Mouse (Mus musculus) c-Kit-negative CD71-positive TER-119-positive erythroid progenitor cells, embryonic 14.5 days (primary cell): ENCODE data around the gene Gm21992.

Experiments
- DNase-seq: peaks from one replicate; pipeline ENCODE4 v3.0.0-alpha.2; 2013; ENCODE audit warnings: low read depth, low spot score

Gene Gm21992

DNA sequence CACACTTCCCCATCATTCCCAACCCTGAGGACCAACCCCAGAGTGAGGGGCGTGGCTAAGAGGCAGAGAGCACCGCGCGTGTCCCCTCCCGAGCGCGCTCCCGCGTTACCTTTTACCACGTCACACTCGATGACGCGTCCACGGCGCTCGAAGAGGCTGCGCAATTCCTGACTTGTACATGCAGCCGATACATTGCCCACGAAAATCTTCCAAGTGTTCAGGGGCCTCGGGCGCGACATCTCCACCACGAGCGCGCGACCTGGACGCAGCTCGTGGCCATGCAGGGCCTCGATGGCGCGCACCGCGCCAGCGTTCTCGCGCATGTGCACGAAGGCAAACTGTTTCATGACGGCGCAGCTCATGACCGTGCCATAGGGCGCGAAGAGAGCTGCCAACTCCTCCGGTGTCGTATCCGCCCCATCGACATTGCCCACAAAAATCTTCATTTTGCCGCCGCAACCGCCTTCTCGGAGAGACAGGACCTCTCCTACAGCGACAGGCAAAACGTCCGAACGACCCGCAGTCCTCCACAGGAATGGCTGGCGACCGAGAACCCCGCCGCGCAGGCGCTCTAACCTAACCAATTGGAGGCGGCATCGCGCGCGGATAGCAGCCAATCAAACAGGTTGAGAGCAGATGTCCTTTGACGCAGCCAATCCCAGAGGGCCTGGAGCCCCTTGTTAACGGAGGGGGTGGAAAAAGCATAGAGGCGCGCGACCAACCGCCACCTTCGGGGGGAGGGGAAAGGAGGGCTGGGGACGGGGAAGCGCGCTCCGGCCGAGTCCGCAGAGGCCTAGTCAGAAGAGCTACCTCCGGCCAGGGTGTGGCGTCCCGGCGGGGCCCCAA is at the start of gene Gm21992, which contains the start of gene Rbm14:
TSS of gene Gm21992 (minus strand) at position 550 of the 846 bp plus-strand sequence.
TSS of gene Rbm14 (minus strand) at position 572 of the 846 bp plus-strand sequence.
- DNase-seq: peak; percentile 95

- peak; percentile 80 for DNase-seq
Measured at GRCm38 (mm10) chr19:4859081-4859480, 47.7 kb upstream of the Gm21992 start.

GRCm38 (mm10) chr19:4855951-4856350 is 44.5 kb upstream of the Gm21992 start:
- no peak for DNase-seq

DNA sequence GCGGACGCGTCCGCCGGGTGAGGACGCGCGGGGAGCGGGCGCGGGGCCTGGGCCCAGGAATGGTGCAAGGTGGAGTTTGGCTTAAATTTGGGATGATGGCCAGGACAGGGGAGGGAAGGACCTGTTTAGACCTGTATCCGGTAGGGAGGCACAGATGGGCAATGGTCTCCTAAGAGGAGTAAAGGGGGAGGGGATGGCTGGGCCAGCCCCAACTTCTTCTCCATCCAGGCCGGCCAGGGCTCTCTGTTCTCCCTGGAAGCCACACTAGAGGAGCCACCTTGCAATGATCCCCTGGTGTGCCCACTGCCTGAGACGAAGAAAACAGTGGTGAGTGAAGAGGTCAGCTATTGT is 44.0 kb upstream of the Gm21992 start:
- DNase-seq: no peak

DNA sequence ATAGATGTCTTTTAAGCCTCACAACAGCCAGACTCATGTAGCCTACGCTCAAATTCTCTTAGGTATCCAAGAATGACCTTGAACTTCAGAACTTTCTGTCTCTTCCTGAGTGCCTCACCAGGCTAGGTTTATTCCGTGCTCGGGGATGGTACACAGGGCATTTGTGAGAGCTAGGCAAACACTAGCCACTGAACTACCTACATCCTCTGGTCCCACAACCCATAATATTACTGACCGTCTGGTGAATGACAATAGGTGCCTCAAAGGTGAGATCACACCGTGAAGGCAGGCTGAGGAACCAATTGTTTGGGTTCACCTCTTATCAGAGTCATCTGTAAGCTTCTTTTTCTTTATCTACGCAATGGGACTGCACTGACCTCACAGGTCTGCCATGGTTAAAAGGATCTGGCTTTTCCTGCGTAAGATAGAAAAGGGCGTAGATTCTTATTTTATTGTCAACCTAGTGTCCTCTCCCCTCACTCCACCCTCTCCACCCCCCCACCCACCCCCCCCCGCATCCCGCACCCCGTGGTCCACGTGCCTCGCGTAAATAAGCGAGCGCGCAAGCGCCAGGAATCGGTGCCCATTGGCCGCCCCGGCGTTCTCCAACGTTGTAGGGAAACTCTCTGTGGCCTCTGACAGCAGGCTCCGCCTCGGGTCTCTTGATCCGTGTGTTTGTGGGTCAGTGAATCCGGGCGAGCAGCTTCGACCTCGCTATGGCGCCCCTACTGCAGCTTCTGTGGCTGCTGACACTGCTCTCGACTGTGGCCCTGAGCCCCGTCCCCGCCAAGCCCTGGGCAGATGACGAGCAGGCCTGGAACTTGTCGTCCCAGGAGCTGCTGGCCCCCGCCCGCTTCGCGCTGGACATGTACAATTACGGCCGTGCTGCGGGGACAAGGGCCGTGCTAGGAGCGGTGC is 43.4 kb upstream of the Gm21992 start, which contains the start of gene Ctsf:
TSS of gene Ctsf (plus strand) at position 579 of the 918 bp plus-strand sequence.
- DNase-seq: no peak

DNA sequence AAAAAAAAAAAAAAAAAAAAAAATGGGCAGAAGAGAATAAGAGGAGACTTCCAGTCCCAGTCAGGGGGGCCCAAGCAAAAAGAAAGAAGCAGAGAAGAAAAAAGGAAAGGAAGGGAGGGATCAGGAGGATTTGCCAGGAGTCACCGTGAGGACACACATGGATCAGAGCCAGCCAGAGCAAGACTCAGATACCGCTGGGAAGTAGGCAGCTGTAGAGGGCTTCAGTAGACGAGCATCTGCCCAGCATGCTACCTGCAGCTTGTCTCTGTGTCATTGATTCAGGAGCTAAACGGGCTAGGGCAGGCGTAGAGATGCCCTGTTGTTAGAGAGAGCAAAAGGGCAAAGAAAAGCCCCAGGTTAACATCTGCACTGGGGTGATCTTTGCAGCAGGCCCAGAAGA is 38.9 kb upstream of the Gm21992 start:
- DNase-seq: no peak

DNA sequence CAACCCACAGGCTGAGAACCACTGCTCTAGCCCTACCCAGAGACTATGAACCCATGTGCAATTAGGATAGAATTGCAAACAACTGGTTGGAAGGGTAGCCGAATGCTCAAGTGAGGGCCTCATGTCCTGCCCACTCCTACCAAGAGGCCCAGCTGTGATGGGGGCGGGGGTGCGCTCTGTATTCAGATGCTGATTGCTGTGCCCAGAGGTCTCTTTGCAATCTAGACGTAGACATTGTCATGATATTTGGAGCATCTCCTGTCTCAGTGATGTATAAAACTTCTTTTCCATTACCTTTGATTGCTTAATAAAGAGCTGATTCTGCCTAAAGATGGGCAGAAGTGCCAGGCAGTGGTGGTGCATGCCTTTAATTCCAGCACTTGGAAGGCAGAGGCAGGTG is 38.4 kb upstream of the Gm21992 start:
- no peak for DNase-seq

DNA sequence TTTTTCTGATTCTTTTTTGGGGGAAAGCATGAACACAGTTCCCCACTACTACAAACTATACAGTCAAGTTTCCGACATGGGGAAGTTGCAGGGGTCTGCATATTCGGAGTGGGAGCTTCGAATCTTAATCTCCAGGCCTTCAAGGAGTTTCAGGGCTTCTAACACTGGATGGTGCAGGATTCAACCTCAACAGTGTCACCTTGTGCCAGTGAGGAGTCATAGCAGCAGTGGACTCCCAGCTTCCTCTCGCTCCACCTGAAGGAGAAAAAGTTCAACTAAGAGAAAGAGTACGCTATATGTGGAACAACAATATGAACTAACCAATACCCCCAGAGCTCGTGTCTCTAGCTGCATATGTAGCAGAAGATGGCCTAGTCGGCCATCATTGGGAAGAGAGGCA is 36.1 kb upstream of the Gm21992 start:
- DNase-seq: no peak

DNA sequence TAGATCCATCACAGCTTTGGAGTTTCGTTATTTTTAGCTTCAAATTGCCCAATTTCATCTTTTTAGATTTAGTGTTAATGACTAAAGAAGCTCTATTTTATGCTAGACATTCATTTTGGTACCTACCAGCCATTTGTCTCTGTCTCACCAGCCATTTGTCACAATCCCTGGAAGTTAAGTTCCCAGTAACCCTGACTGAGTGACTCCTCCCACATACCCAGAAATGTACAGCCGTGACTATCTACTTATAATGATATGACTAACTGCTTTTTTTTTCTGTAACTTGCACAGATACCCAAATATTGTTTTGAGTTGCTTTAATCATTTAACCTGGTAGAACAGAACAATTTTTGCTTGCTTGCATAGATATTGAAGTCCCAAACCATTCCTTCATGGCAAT is 34.4 kb upstream of the Gm21992 start:
- no peak for DNase-seq

- DNase-seq: no peak
Measured at GRCm38 (mm10) chr19:4842611-4843010, 31.2 kb upstream of the Gm21992 start.

- DNase-seq: no peak
Measured at GRCm38 (mm10) chr19:4840848-4841247, 29.4 kb upstream of the Gm21992 start.

GRCm38 (mm10) chr19:4839149-4839548 is 27.7 kb upstream of the Gm21992 start, which contains the start of the genes Ccs and Ccdc87:
Ccs (minus strand) TSS chr19:4839332.
Ccdc87 (plus strand) TSS chr19:4839366.
- DNase-seq: peak; percentile 93

DNA sequence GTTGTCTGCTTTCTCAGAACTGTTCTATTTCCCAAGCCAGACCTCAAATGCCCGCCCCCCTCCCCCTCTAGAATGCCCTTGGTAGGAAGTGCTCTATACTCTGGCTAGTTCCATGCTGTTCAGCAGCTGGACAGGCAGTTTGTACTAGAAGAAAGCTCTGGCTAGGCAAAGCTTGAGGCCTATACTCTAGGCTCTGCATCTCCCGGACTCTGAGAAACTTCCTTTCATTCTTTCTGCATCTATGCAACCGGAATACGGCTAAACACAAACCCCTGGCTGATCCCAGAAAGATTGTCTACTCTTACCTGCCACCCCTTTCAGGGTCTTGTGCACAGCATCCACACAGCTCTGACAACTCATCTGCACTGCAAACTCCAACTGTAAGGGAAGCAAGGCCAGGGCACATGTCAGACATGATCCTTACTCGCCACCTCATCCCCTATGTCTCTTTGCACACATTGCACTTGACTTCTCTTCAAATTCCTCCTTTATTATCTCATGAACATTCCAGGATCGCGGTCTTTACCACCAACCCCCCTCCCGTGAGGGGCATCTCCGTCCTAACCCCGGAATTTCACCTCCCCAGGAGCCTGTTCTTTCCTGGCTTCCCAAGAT is 27.2 kb upstream of the Gm21992 start:
- no peak for DNase-seq

GRCm38 (mm10) chr19:4837049-4837448 is 25.6 kb upstream of the Gm21992 start:
- DNase-seq: no peak

DNA sequence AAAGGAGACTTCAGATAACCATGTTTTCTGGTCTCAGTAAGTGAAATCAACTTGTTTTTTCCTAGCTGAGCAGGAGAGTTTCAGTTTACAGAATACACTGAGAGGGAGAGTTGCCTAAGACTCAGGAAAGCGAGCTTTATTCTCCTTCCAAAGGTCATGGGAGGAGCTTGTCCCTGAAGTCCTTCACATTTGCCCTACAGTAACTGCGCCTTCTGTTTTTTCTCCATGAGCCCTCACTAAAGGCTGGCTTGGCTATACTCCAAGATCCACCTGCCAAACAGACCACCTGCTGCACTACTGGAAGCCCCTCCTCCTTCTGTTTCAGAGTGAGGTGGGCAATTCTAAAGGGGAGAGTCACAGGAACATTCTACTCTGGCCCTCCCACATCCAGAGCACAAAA is 24.7 kb upstream of the Gm21992 start:
- no peak for DNase-seq

DNA sequence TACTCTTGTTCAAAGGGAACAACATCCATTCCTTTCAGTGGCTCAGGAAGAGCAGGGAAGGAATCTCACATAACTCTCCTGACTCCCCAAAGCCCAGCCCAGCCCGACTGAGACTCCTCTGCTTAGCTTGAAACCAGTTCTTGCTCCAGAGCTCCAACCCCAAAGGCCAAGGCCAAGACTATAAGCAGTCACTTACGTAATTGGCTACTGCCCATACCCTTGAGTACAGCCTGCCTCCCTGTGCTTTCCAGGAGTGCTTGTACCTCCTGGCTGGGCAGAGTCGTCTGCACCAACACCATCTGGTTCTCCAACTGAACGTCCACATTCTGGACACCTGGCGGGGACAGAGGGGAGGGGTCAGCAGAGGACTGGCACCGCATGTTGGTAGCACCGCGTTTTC is 22.6 kb upstream of the Gm21992 start:
- DNase-seq: no peak

GRCm38 (mm10) chr19:4829156-4829555 is 17.7 kb upstream of the Gm21992 start:
- DNase-seq: no peak

DNA sequence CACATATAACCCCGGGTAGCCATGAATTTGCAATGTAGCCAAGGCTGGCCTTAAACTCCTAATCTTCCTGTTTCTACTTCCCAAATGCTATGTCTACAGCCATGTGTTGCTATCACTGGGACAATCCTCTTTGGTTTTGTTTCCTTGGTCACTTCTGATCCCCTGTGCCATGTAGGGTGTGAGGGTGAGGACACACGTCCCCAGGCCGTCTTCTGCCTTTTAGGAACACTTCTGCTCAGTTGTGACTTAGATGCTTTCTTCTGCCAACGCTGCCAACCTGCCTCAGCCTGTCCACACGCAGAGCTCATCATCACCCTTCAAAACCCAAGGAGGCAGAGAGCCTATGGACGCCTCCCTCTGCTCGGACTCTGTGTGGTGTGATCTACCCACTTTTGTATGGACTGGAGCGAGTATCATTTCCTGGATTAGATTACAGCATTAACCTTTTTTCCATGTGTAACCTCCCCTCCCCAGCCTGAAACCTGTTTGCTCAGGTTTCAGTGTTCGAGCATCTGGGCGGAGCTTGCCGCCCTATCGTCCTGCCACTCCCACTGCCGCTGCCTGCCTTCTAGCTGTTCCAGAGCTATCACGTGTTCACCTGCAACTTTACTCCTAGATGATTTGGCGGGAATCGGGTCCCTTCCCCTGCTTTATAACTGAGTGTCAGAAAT is 17.2 kb upstream of the Gm21992 start:
- no peak for DNase-seq

- DNase-seq: no peak
Measured at GRCm38 (mm10) chr19:4820678-4821303, 9.4 kb upstream of the Gm21992 start.

DNA sequence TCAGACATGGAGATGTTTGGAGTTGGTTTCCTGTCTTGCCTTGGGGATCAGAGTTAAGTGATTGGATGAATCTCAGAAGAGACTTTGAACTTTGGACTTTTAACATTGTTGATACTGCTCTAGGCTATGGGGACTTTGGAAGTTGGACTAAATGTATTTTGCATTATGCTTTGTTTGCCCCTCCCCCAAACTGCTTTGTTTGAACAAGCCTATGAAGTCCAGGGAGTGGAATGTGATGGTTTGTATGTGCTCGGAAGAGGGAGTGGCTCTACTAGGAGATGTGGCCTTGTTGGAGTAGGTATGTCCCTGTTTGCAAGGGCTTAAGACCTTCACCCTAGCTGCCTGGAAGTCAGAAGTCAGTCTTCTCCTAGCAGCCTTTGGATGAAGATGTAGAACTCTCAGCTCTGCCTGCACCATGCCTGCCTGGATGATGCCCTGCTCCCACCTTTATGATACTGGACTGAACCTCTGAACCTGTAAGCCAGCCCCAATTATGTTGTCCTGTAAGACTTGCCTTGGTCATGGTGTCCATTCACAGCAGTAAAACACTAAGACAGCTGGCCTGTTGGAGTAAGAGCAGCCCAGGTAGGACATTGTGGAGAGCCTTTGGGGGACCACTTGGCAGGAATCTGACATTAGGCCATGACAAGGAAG is 5.9 kb upstream of the Gm21992 start:
- DNase-seq: no peak
